Mouse (Mus musculus) retina, adult 2 months (tissue): ENCODE results near the gene Klf12.
"Not testable (repeated sequence)": the region's sequence is repeated elsewhere in the genome, so short reads cannot be mapped to it uniquely, and the experiment has no call there.

ENCODE experiments used
- DNase-seq: peaks from one replicate; pipeline ENCODE4 v3.0.0-alpha.2; 2012; ENCODE audit warnings: low read depth, low spot score

Klf12 gene

DNA sequence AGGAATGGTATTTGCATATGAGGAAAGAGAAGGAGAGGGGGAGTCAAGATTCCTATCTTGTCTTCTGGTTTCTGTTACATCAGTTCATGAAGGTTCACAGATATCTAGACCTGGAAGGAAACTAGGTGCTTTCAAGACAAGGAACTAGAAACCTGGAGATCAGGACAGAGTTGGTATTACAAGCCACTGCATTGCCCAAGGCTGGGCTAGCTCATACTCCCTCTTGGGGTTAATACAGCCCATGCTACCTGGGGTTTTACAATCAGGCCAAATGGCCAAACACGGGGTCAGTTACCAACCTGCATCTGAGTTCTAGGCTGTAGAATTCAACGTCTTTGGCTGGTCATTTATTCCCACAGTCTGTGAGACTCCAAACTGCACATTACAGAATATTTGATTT, 398.9 kb downstream of the Klf12 start:
- no peak for DNase-seq

DNA sequence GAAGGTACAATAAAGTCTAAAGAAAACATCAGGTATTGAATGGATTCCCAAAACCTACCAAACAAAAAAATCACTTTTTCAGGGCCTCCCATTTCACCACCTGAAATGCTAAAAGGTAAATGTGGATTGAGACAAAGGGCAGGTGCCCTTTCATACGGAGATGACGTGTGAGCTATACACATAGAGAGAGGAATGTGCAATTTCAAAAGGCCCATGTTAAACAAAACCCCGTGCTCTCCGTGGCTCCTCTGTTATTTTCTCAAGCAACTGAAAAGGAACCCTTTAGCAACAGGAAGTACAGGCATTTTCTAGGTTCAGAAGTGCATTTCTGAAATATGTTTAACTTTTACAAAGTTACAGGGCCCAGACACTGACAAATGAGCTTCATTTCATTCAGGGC, 399.4 kb downstream of the Klf12 start:
- DNase-seq, result no peak

DNA sequence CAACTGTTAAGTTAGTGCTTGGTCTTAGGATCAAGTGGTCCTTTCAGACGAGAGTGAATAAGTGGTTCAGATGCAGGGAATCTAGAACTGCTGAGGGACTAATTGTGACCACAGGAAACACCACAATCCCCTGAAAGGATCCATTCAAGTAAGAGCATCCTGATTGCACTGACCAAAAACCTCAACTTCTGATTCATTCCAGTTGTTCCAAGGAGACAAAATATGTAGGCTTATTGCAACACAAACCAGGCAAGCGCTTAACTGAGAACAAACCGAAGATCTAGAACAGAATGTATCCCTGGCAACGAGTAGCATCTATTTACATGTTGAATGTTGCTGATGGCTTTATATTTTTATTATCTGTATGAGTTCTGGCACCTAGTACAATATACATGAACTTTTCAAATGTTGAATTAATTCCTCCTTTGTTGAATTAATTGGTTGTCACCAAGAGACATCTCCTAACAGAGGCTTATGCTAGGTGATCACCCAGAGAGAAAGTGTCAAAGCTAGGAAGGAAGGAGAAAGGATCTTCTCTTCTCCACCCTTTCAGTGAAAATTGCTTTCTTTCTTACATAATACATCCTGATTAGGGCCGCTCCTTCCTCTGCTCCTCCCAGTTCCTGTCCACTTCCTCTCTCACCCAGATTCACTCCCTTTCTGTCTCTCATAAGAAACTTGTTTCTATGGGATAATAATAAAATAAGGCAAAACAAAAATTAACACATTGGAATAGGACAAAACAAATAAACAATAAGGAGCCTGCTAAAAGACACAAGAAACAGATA, 407.5 kb downstream of the Klf12 start:
- DNase-seq, result no peak

DNA sequence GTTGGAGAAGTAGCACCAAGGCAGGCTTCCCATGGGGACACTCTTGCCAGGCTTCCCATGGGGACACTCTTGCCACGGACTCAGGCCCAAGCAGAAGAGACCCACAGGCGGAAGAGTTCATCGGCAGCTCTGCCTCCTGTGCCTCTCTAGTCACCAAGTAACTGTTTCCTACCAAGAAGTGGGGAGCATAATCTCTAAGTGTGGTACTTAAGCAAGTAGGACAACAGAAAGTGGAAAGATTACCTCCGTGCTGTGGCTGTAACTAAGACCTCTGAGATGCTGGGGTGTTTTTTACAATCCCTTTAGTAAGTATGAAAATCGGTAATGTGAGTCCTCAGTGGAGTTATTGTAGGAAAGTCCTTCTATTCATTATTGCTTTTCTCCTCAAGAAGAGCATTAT, 410.8 kb downstream of the Klf12 start:
- no peak for DNase-seq

DNA sequence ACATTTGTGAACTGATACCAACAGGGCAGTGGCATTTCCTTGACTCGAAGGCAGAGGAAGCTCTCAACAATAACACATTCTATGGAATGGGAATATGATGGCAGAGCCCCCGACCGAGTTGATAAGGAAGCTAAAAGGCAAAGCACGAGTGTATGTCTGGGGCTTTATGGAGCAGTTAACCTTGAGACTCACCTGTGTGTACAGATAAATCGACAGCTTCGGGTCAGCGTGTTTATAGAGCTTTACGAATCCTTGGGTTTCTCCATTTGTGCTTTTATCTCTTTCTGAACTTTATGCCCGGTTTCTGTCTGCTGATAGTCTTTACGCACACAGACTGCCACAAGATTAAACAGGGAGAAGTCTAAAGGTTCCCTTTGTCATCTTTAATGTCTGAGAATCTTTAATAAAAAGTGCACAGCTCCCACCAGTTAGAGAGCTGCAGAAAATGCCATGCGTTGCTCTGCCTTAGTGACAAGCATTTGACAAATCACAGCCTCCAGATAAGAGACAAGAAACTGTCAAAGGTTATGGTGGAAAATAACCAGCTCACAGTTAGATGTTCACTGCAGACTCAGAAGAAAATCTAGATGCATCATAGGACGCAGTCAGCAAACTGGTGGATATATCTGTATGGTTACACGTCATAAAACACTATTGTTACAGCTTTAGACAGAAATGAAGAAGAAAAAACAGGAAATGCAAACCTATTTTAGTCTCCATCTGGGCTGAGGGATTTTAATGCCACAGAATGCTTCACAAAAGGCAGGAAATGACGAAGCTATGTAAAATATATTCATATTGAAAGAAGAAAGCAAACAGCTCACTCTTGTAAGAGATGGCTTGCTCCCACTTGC, 428.1 kb downstream of the Klf12 start:
- no peak for DNase-seq

DNA sequence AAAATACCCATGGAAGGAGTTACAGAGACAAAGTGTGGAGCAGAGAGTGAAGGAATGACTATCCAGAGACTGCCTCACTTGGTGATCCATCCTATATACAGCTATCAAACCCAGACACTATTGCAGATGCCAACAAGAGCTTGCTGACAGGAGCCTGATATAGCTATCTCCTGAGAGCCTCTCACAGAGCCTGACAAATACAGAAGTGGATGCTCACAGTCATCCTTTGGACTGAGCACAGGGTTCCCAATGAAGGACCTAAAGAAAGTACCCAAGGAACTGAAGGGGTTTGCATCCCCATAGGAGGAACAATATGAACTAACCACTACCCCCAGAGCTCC, 430.0 kb downstream of the Klf12 start:
- not testable (repeated sequence) for DNase-seq

- not testable (repeated sequence) for DNase-seq
Observed at GRCm38 (mm10) chr14:99853769-99854466, 430.6 kb downstream of the Klf12 start.

DNA sequence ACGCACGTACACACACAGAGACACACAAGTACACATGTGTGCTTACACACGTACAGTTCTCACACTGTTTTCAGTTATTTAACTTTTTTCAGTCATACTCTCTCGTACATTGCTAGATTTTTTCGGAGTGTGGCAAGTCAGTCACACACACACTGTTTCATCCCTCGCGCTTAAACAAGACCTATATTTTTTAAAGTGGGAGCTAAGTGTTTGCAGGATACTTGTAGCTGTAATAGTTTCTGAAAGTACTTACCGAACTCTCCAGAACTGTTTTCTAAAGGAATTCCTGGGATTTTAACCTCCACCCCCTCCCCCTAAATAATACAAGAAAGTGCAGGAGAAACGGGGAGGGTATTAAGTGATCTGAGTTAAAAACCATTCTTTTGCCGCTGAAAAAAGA, 434.1 kb downstream of the Klf12 start:
- no peak for DNase-seq

- no peak for DNase-seq
Observed at GRCm38 (mm10) chr14:99847502-99847901, 437.0 kb downstream of the Klf12 start.

- DNase-seq, result no peak
Observed at GRCm38 (mm10) chr14:99826713-99827112, 457.8 kb downstream of the Klf12 start.
